Mouse (Mus musculus) lung, adult 2 months (tissue): Measurements from ENCODE around the gene Mpi.

Source experiments
- CTCF ChIP-seq: fragments of 200-500 bp; IDR thresholded peaks from 2 replicates; pipeline ENCODE4 v1.5.1; 2011; ENCODE audit warnings: mild to moderate bottlenecking, low read length, control low read depth; ENCODE audit not compliant: insufficient read depth
- POLR2A ChIP-seq: fragments of 200-500 bp; IDR thresholded peaks from 2 replicates; pipeline ENCODE4 v1.6.1; 2011; ENCODE audit warnings: low read depth, mild to moderate bottlenecking, control low read depth, low read length, borderline replicate concordance; ENCODE audit errors: extremely low read depth

GRCm38 (mm10) chr9:57526435-57526834 is 26.1 kb downstream of the Mpi start:
- TF ChIP-seq CTCF (no peak), POLR2A (no peak)
